Mouse (Mus musculus): Measurements from ENCODE around the gene Slc22a13. TPM values are rescaled to one million over a fixed set of nuclear protein-coding genes. Genes with fewer than 3 reads are reported as not detected.
"Not testable (repeated sequence)": the region's sequence is repeated elsewhere in the genome, so short reads cannot be mapped to it uniquely, and the experiment has no call there.

The Slc22a13 gene
- total and polyA plus RNA-seq, 2 experiments: 0.06 TPM; not detected in 1

- Histone ChIP-seq H3K27ac (replicated peaks; ENCODE audit: insufficient read depth, low read depth, low read length) (no peak overlapping the region), H3K27me3 (ENCODE audit: control insufficient read depth, insufficient read depth, low read length) (no peaks in the 10 kb centered on the region), H3K4me1 (ENCODE audit: control insufficient read depth, insufficient read depth, low read length) (no peaks in the 10 kb centered on the region), H3K4me3 (ENCODE audit: insufficient read depth, low read depth, low read length) (no peak overlapping the region), H3K36me3 (ENCODE audit: control insufficient read depth, insufficient read depth, low read length) (no peaks in the 10 kb centered on the region), H3K79me2 (ENCODE audit: control insufficient read depth, insufficient read depth, low read length) (no peaks in the 10 kb centered on the region), H3K9ac (ENCODE audit: low read depth, low read length) (no peak overlapping the region)
- no peak for TF ChIP-seq POLR2A (IDR thresholded peaks at IDR 0.05; ENCODE audit: extremely low read depth, insufficient read depth, low read length)
- TF ChIP-seq CTCF (IDR thresholded peaks at IDR 0.05; ENCODE audit: low read depth, low read length): no peak
- WGBS: 44% methylated on average over 7 of the region's 7 CpGs
- no peak for DNase-seq (ENCODE audit: extremely low read depth, low read depth, low spot score)
These were observed 22.7 kb upstream of the Slc22a13 start for GRCm38 (mm10) chr9:119231552-119231951.

DNA sequence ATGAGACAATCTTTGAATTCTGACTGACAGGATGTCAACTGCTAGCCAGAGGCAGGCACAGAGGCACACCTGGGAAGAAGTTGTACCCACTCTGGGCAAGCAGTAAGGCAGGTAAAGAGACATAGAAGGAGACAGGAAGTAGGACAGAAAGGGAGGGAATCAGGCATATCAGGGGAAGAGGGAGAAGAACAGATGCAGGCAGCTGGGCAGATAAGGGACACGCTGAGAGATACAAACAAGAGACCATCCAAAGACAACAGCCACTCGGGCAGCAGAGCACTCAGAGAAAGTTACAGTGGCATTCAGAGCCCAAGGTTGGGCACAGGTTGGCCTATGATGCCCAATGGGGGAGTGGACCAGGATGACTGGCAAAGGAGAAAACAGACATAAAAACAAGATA, 21.9 kb upstream of the Slc22a13 start:
- no peaks in the 10 kb centered on the region for H3K36me3 ChIP-seq (ENCODE audit: control insufficient read depth, insufficient read depth, low read length)
- TF ChIP-seq POLR2A (IDR thresholded peaks at IDR 0.05; ENCODE audit: extremely low read depth, insufficient read depth, low read length) (no peak), CTCF (IDR thresholded peaks at IDR 0.05; ENCODE audit: low read depth, low read length) (no peak)
- WGBS: 71% methylated on average over 2 of the region's 2 CpGs
- no peak overlapping the region for H3K27ac ChIP-seq (replicated peaks; ENCODE audit: insufficient read depth, low read depth, low read length)
- no peaks in the 10 kb centered on the region for H3K27me3 ChIP-seq (ENCODE audit: control insufficient read depth, insufficient read depth, low read length)
- no peak overlapping the region for H3K9ac ChIP-seq (ENCODE audit: low read depth, low read length)
- no peak for DNase-seq (ENCODE audit: extremely low read depth, low read depth, low spot score)
- no peaks in the 10 kb centered on the region for H3K79me2 ChIP-seq (ENCODE audit: control insufficient read depth, insufficient read depth, low read length)
- H3K4me1 ChIP-seq (ENCODE audit: control insufficient read depth, insufficient read depth, low read length): no peaks in the 10 kb centered on the region
- H3K4me3 ChIP-seq (ENCODE audit: insufficient read depth, low read depth, low read length): no peak overlapping the region

- no peak for DNase-seq (ENCODE audit: extremely low read depth, low read depth, low spot score)
- no peak overlapping the region for H3K9ac ChIP-seq (ENCODE audit: low read depth, low read length)
- WGBS: 67% methylated on average over 4 of the region's 4 CpGs
- H3K36me3 ChIP-seq (ENCODE audit: control insufficient read depth, insufficient read depth, low read length): peaks cover 3% of the 10 kb centered on the region; the same call in 1 of the 2 replicates
- H3K27ac ChIP-seq (replicated peaks; ENCODE audit: insufficient read depth, low read depth, low read length): no peak overlapping the region
- H3K4me3 ChIP-seq (ENCODE audit: insufficient read depth, low read depth, low read length): no peak overlapping the region
- H3K79me2 ChIP-seq (ENCODE audit: control insufficient read depth, insufficient read depth, low read length): no peaks in the 10 kb centered on the region
- TF ChIP-seq CTCF (IDR thresholded peaks at IDR 0.05; ENCODE audit: low read depth, low read length) (no peak), POLR2A (IDR thresholded peaks at IDR 0.05; ENCODE audit: extremely low read depth, insufficient read depth, low read length) (no peak)
- H3K4me1 ChIP-seq (ENCODE audit: control insufficient read depth, insufficient read depth, low read length): peaks cover under 1% of the 10 kb centered on the region; the same call in 1 of the 2 replicates
- H3K27me3 ChIP-seq (ENCODE audit: control insufficient read depth, insufficient read depth, low read length): no peaks in the 10 kb centered on the region
These were observed 11.4 kb upstream of the Slc22a13 start for GRCm38 (mm10) chr9:119220249-119220648.

DNA sequence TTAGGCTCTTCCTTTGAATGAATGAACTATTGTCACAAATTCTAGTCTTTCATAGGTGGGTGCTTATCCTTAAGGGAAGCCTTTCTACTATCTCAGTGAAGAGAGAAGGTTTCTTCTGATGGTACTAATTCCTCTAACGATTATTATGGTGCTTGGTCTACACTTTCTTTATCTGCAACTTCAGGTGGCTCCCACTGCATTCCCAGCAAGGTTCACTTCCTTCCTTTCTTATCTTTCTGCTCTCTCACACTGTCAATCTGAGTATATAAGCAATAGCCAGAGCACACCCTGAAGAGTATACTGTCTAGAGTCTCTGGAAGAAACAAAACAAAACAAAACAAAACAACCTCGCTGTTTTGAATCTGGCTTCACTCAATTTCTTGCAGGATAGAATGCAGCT, 10.8 kb upstream of the Slc22a13 start:
- Histone ChIP-seq H3K36me3 (ENCODE audit: control insufficient read depth, insufficient read depth, low read length) (peaks cover 3% of the 10 kb centered on the region; the same call in 1 of the 2 replicates), H3K27ac (replicated peaks; ENCODE audit: insufficient read depth, low read depth, low read length) (no peak overlapping the region), H3K79me2 (ENCODE audit: control insufficient read depth, insufficient read depth, low read length) (no peaks in the 10 kb centered on the region), H3K4me1 (ENCODE audit: control insufficient read depth, insufficient read depth, low read length) (peaks cover 4% of the 10 kb centered on the region; the same call in 1 of the 2 replicates), H3K27me3 (ENCODE audit: control insufficient read depth, insufficient read depth, low read length) (no peaks in the 10 kb centered on the region), H3K9ac (ENCODE audit: low read depth, low read length) (no peak overlapping the region), H3K4me3 (ENCODE audit: insufficient read depth, low read depth, low read length) (no peak overlapping the region)
- no peak for DNase-seq (ENCODE audit: extremely low read depth, low read depth, low spot score)
- TF ChIP-seq POLR2A (IDR thresholded peaks at IDR 0.05; ENCODE audit: extremely low read depth, insufficient read depth, low read length): no peak
- TF ChIP-seq CTCF (IDR thresholded peaks at IDR 0.05; ENCODE audit: low read depth, low read length): no peak
- WGBS: 76% methylated on average over 2 of the region's 2 CpGs

DNA sequence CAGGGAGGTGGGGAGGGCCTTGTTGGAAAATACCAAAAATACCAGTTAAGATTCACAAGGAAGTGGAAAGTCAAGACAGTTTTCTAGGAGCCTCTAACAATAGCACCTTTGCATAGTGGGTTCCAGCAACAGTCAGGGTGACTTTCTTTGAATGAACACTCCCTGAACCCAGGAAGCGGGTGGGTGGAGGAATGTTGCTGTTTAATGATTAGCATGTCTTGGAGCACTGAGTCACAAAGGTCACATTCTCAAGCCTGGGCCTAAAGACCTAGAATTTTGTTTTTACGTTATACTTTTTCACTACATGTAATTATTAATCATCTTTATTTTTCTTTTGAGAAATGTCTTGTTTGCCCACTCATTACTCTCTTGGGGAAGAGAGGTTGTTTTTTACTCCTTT, 6.4 kb upstream of the Slc22a13 start:
- WGBS: 26% methylated on average over 2 of the region's 2 CpGs
- DNase-seq (ENCODE audit: extremely low read depth, low read depth, low spot score): peak; percentile 60
- H3K79me2 ChIP-seq (ENCODE audit: control insufficient read depth, insufficient read depth, low read length); H3K4me3 ChIP-seq (ENCODE audit: insufficient read depth, low read depth, low read length); H3K4me1 ChIP-seq (ENCODE audit: control insufficient read depth, insufficient read depth, low read length); H3K36me3 ChIP-seq (ENCODE audit: control insufficient read depth, insufficient read depth, low read length); H3K27ac ChIP-seq (replicated peaks; ENCODE audit: insufficient read depth, low read depth, low read length); H3K9ac ChIP-seq (ENCODE audit: low read depth, low read length); H3K27me3 ChIP-seq (ENCODE audit: control insufficient read depth, insufficient read depth, low read length): not testable (repeated sequence)

GRCm38 (mm10) chr9:119214601-119215000, 5.7 kb upstream of the Slc22a13 start:
- no peak for TF ChIP-seq CTCF (IDR thresholded peaks at IDR 0.05; ENCODE audit: low read depth, low read length)
- no peak for TF ChIP-seq POLR2A (IDR thresholded peaks at IDR 0.05; ENCODE audit: extremely low read depth, insufficient read depth, low read length)
- WGBS: 39% methylated on average over 6 of the region's 6 CpGs
- DNase-seq (ENCODE audit: extremely low read depth, low read depth, low spot score): peak; percentile 68
- H3K27ac ChIP-seq (replicated peaks; ENCODE audit: insufficient read depth, low read depth, low read length): no peak overlapping the region
- no peaks in the 10 kb centered on the region for H3K79me2 ChIP-seq (ENCODE audit: control insufficient read depth, insufficient read depth, low read length)
- H3K4me1 ChIP-seq (ENCODE audit: control insufficient read depth, insufficient read depth, low read length): peaks cover 6% of the 10 kb centered on the region; the same call in 1 of the 2 replicates
- H3K9ac ChIP-seq (ENCODE audit: low read depth, low read length): no peak overlapping the region
- H3K36me3 ChIP-seq (ENCODE audit: control insufficient read depth, insufficient read depth, low read length): peaks cover 3% of the 10 kb centered on the region; the same call in 1 of the 2 replicates
- no peak overlapping the region for H3K4me3 ChIP-seq (ENCODE audit: insufficient read depth, low read depth, low read length)
- no peaks in the 10 kb centered on the region for H3K27me3 ChIP-seq (ENCODE audit: control insufficient read depth, insufficient read depth, low read length)
